Mouse (Mus musculus) naive thymus-derived CD4-positive, alpha-beta T cell, adult 2 months (primary cell): Measurements from ENCODE around the gene Sec11a.
A peak's percentile ranks its signal among the peaks of the same experiment; 100 is the strongest.

Experiments used
- DNase-seq: peaks from one replicate; pipeline ENCODE4 v3.0.0-alpha.2; 2011; ENCODE audit warnings: low read depth

The Sec11a gene

GRCm38 (mm10) chr7:80897134-80897533, 50.4 kb downstream of the Sec11a start:
- no peak for DNase-seq

DNA sequence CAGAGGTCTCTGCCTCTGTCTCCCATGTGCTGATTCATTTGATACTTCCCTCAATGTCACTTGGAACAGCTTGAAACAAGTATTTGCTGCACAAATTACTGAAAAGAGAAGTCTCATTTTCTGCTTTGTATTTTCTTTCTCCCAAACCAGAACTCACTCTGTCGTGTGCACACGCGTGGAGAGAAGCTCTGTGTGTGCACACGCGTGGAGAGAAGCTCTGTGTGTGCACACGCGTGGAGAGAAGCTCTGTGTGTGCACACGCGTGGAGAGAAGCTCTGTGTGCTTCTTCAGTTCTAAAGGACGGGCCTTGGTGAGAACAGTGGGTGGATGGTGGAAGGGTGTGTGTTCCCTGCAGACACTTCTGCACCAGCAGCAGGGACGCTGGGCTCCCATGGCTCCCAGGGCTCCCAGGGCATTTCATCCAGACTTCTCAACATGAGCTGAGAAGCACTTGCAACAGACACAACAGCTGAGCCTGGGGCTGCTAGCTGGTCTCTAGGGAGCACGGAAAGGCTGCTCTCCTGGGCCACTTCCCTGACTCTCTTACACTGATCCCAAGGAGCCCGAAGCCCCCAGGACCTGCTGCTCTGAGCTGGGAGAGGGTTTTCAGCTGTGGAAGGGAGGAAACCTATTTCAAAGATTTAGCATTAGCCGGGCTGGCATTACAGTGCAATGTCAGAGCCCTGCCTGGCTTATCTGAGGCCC, 52.6 kb downstream of the Sec11a start:
- no peak for DNase-seq

DNA sequence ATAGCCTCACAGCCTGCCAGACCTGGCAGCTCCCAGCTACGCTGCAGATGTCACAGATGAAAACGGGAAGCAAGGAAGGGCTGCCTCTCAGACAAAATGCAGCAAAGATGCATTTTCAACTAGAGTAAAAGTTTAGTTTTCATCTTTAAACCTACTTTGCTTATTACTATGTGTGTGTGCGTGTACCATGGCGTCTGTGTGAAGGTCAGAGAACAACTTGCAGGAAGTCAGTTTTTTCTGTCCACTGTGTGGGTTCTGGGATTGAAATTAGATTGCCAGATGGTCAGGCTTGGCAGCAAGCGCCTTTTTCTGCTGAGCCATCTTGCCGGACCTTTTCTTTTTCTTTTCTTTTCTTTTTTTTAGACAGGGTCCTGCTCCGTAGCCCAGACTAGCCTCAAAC, 53.4 kb downstream of the Sec11a start:
- no peak for DNase-seq

DNA sequence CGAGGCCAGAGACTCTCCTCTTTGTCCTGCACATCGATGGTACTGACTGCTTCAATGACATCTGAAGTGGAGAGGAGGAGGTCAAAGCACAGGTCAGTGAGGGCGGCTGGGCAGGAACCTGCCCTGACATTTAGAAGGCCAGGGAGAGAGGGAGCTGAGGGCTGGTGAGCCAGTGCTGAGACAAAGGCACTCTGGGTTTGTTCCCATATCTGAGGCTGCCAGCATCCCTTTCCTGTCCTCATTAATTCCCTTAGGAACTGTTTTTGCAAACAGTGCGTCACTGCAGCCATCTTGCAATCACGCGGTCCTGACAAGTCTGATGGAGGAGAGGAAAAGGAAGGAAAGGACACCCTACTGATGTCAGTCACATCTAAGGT, 53.8 kb downstream of the Sec11a start:
- no peak for DNase-seq

DNA sequence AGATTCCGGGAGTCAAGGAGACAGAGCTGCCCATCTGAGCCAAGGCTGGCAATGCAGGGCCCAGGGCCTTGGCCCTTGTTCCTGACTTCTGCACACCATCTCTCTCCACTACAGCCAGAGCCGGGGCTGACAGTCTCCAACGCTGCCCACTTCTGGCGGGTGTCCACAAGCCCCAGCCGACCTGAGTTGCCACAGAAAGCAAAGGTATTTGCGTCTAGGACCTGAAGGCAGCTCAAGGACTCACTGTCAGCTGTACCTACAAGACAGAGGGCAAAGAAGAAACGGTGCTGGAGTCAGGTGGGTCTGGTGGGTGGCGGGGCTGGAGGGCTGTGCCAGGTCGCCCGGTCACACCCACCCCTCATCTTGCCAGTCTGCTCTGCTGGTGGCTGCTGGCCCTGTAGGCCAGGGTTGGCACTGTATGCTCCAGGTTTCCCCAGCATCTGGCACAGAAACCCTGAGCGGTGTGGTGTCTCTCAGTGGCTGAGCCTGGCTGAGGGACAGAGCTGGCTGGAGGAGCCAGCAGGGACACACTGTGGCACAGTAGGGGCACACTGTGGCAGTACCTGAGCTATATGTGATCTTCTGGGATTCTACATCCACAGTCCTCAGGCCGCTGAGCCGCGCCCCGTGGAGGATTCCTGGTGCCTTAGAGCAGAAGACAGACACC, 54.4 kb downstream of the Sec11a start:
- DNase-seq = no peak

DNA sequence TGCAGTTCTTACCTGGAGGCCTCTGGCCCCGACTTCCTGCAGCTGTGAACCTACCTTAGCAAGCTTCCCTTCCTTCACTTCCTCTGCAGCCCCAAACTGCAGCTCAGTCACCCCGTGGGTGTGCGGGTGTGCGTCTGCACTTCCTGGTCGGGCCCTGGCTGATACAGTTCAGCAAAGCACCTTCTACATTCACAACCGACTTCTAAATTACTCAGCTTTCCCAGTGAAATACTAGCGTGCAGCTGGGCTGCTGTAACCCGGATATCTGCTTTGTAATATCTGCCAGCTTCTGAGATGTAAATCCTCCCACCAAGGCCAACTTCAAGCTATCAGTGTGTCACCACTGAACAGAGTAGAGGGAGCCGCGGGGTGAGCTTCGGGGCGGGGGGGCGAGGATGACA, 57.7 kb downstream of the Sec11a start:
- DNase-seq = peak; percentile 82

DNA sequence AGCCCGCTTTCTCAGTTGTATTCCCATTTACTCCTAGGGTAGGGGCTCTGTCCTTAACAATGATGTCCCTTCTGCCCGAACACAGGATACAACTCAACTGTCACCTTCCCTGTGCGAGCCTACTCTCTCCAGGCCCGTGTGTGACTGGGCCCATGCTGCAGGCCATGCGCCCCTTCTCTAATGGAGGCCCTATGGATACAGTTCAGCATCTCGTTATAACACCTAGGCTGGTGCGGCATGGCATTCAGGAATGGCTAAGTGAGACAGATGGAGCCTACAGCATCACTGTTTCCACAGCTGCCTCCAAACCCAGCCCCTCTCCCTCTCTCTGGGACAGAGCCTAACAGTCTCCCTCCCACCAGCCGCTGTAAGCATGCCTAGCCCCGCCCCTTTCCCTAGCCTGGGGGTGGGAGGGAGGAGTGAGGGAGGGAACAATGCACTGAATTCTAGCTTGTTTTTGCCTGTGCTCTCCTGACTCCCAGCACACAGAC, 58.5 kb downstream of the Sec11a start:
- peak; percentile 56 for DNase-seq

GRCm38 (mm10) chr7:80888595-80888994, 59.0 kb downstream of the Sec11a start:
- no peak for DNase-seq

DNA sequence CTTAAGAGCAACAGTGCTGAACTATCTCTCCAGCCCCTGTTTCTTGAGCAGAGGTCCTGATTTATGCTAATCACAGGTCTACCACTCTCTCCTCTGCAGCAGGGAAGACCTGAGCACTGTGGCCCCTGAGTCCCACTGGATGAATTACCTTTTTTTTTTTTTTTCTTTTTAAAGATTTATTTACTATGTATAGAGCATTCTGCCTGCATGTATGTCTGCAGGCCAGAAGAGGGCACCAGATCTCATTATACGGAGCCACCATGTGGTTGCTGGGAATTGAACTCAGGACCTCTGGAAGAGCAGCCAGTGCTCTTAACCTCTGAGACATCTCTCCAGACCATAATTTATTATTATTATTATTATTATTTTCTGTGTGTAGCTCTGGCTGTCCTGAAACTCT, 61.9 kb downstream of the Sec11a start:
- peak; percentile 60 for DNase-seq

DNA sequence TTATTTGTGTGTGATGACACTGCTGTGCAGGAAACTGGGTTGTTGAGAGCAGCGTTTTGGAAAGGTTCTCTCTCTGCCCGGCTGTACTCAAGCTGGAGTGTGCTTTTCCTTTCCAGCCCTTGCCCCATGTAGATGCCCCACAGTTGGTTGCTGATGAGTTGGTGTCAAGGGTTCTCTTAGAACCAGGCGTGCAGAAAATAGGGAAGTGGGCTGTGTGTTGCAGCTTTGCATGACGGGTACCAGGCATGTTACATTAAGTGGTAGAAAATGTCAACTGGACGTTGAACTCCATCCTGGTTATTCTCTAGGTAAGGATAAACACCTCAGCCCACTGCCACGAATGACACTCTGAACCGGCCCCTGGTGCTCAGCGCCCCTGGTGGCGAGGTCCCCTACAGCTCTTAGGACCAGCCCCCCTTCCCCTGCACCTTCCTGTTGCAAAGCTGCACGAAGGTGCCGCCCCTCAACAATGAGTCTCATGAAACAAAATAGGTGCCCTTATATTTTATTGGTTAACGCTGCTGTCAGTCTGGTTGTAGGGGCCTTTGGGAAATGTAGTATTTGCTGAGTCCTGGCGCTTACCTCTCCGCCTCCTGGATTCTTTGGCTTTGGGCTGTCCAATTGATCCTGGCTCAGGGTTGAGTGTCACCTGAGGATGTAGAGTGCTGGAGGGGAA, 64.6 kb downstream of the Sec11a start:
- DNase-seq = peak; percentile 91

DNA sequence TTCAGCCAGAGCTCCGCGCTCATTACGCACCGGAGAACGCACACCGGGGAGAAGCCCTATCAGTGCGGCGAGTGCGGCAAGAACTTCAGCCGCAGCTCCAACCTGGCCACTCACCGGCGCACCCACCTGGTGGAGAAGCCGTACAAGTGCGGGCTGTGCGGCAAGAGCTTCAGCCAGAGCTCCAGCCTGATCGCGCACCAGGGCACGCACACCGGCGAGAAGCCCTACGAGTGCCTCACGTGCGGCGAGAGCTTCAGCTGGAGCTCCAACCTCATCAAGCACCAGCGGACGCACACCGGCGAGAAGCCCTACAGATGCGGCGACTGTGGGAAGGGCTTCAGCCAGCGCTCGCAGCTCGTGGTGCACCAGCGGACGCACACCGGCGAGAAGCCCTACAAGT, 71.9 kb downstream of the Sec11a start:
- no peak for DNase-seq

DNA sequence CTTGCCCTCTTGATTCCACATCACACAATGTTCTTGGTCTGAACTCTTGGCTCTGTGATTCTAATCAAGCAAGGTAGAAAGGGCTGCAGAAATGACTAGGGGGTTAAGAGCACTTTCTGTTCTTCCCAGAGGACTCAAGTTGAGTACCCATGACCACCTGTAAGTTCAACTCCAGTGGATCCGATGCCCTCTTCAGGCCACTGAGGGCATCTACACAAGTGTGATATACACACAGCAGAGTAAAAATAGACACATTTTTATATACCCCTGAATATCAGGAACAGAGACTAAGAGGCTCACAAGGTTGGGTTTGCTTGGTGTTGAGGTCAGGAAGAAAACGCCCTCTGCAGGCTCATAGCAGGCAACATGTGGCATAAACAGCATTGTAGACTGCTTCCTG, 73.9 kb downstream of the Sec11a start:
- DNase-seq = no peak

GRCm38 (mm10) chr7:80873038-80873437, 74.5 kb downstream of the Sec11a start:
- DNase-seq = no peak

DNA sequence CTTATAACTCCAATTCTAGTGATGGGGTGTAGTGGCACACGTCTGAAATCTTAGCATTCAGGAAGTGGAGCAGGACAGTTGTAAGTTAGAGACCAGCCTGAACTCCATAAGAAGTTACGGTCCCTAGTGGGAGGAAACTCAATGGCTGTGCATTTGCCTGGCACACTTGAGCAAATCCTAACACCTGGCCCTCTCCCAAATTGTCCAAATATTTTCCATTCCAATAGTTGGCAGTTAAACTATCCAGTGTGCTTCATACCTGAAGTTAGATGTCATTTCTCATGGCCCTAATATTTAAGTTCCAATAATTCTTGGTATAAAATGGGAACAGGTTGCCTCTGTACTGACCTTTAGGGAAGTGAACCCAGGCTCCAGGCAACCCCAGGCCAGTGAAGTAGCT, 78.9 kb downstream of the Sec11a start:
- no peak for DNase-seq

DNA sequence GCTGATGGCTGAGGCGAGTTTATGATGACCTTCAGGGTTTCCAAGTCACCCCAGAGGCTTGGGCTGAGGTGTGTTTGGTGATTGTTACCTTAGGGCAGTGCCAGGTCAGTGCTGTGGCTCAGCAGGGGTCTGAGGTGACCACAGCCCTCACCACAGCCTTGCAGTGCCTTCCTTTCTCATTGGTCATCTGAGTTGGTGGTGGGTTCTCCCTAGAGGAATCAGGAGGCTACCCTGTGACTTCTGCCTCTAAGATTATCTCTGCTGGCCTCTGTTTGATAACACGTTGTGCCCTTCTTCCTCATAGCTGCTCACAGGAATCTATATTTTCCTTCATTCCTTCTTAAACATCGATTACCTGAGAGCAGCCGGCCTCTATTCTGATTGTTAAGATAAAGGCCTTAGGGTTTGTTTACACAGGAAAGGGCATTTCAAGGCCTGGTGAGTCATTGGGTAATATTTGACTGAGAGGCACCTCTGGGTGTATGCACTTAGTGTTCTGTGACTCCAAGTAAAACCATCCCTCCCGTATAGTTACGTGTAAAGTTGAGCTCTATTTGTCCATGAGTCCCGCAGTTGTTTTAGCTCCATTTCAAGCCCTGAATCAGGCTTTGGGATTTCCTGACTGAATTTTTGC, 80.9 kb downstream of the Sec11a start:
- DNase-seq = no peak

DNA sequence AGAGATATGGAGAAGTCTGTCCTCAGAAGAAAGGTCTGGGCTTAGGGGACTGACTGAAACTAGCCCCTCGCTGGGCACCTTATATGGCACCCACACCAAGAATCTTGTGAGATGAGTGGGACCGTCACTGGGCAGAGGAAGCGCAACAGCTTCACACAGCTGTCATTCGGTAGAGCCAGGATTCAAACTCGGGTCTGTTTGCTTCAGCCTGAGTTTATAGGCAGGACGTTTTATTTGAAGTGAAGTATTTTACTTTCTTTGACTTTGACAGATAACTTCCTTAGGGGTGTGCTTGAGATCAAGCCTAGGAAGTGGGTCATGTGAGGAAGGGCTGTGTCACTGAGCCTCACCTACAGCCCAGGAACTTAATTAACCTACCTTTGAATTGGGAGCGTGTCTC, 82.1 kb downstream of the Sec11a start:
- peak; percentile 70 for DNase-seq

DNA sequence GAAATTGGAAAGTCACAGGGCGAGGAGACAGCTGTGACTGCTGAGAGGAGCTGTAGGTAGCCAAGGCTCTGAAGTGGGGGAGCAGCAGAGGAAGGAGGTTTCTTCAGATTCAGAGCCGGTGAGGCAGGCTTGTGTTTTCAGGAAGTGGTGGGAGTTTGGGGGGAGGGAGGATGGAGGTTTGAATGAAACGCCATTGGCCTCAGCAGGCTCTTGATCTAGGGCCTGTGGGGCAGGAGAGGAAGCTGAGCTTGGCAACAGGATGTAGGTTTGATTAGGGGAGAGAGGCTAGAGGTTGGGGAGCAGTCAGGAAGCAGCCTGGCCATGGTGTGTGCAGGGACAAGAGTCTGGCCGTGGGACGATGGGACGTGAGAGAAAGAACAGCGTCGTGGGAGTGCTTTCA, 82.7 kb downstream of the Sec11a start:
- peak; percentile 91 for DNase-seq

- peak; percentile 59 for DNase-seq
These were observed 83.4 kb downstream of the Sec11a start for GRCm38 (mm10) chr7:80864151-80864550.

DNA sequence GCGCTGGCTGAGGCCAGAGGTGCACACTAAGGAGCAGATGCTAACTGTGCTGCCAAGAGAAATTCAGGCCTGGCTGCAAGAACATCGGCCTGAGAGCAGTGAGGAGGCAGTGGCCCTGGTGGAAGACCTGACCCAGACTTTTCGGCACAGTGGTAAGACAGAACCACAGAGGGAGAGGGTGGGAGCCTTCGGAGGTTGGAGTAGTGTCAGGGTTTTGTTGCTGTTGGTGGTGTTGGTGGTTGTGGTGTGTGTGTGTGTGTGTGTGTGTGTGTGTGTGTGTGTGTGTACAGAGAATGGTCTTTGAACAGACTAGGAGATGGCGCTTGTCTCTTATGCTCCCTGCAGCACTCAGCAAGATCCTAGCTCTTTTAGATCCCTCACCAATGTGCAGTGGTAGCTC, 84.1 kb downstream of the Sec11a start:
- peak; percentile 45 for DNase-seq

DNA sequence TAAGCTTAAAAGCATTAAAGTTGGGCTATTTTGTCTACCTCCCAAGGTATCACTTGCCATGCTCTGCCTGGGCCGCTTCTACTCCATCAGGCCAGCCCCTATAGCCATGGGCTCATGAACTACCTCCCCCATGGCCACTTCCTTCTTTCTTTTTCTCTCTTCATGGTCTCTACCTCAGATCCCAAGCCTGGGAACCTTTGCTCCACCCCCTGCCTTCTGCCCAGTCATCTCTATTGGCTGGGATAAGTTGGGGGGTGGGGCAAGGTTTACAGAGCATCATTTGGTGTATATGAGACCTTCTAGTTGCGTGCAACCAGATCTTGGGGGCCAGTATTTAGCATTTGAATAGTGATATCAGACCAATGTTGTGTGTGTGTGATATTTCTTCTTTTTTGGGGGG, 85.1 kb downstream of the Sec11a start:
- DNase-seq = peak; percentile 56

DNA sequence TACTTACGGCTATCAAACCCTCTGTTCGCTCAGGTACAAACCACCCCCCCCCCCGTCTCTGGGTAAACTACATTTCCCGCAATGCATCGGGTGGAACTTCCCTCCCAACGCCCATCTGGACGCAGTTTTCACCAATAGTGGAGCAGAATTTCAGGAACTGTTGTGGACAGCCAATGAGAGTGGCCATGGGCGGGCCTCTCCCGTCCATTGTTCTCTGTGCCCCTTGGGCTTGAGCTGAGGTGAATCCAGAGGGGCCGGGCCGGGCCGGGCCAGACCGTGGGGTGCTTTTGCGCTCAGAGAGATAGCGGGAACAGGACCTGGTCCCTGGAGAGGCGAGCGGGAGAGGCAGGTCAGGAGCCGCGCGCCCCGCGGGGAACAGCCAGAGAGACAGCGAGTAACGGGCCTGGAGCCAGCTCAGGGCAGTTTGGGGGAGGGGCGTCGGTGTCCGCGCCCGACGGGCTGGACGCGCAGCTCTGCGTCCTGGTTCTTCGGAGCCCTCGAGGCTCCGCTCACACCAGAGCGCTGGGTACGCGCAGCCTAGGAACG, 86.8 kb downstream of the Sec11a start, which contains the start of gene Zscan2:
TSS of gene Zscan2 (plus strand) at position 192 of the 546 bp plus-strand sequence.
- peak; percentile 94 for DNase-seq

GRCm38 (mm10) chr7:80860227-80860626, 87.4 kb downstream of the Sec11a start:
- DNase-seq = peak; percentile 90
